Mouse (Mus musculus): ENCODE measurements around the gene Mrps7. TPM values are rescaled to one million over a fixed set of nuclear protein-coding genes. Genes with fewer than 3 reads are reported as not detected.

Mrps7 gene
- polyA plus RNA-seq, 2 experiments: 47.4 to 86.6 TPM

- H3K4me1 ChIP-seq (ENCODE audit: control insufficient read depth, insufficient read depth, low read length): no peaks in the 10 kb centered on the region
- H3K9me3 ChIP-seq (ENCODE audit: control insufficient read depth, low read length): no peaks in the 10 kb centered on the region
- ATAC-seq (ENCODE audit: low FRiP score, low read depth) (no peak), DNase-seq (ENCODE audit: low spot score) (no peak)
- H3K27ac ChIP-seq (replicated peaks; ENCODE audit: low read depth, low read length): no peak overlapping the region
- no peak overlapping the region for H3K9ac ChIP-seq (ENCODE audit: low read depth, low read length, severe bottlenecking)
- no peaks in the 10 kb centered on the region for H3K27me3 ChIP-seq (ENCODE audit: control insufficient read depth, insufficient read depth, low read length)
- no peak overlapping the region for H3K4me2 ChIP-seq (replicated peaks; ENCODE audit: low read depth, low read length, severe bottlenecking)
- H3K36me3 ChIP-seq (ENCODE audit: control insufficient read depth, insufficient read depth, low read length): peaks cover 8% of the 10 kb centered on the region; the same call in 1 of the 2 replicates
- H3K4me3 ChIP-seq (replicated peaks; ENCODE audit: low read length): no peak overlapping the region
- WGBS: 88% methylated on average over 3 of the region's 4 CpGs
- no peak for TF ChIP-seq POLR2A (IDR thresholded peaks at IDR 0.05; ENCODE audit: borderline replicate concordance, extremely low read depth, insufficient read depth, insufficient read length)
Measured at GRCm38 (mm10) chr11:115640311-115640828, 36.6 kb downstream of the Mrps7 start.

DNA sequence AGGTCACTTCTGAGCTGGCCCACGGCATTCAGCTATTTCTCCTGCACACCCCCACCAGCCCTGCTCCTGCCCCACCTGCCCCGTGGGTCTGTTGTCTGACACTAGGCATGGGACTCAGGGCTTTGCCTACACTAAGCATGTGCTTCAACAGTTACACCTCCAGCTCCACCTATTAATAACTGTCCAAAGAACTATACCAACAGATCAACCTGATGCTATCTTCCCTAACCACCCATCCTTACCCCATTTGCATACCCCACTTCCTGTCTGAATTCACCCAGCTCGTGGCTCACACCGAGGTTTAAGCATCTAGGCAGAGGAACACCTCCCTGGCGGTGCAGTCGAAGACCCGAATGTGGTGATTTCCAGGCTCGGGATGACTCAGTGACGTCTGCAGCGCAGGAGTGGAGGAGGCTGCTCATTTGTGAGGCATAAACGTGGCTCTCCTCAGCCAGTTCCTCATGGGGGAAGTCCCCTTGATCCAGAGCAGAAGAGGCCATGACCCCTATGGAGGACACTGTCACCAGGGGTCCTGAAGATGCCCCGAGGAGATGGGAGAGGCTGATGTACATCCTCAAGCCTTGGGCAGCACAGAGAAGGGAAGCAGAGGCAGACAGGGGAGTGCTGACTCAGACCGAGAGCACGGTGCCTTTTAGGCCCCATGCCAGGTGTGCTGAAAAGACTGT, 37.4 kb downstream of the Mrps7 start:
- H3K27me3 ChIP-seq (ENCODE audit: control insufficient read depth, insufficient read depth, low read length): no peaks in the 10 kb centered on the region
- WGBS: 46% methylated on average over 14 of the region's 14 CpGs
- H3K4me1 ChIP-seq (ENCODE audit: control insufficient read depth, insufficient read depth, low read length): no peaks in the 10 kb centered on the region
- no peak overlapping the region for H3K4me3 ChIP-seq (replicated peaks; ENCODE audit: low read length)
- no peaks in the 10 kb centered on the region for H3K9me3 ChIP-seq (ENCODE audit: control insufficient read depth, low read length)
- TF ChIP-seq POLR2A (IDR thresholded peaks at IDR 0.05; ENCODE audit: borderline replicate concordance, extremely low read depth, insufficient read depth, insufficient read length): no peak
- no peak overlapping the region for H3K4me2 ChIP-seq (replicated peaks; ENCODE audit: low read depth, low read length, severe bottlenecking)
- no peak overlapping the region for H3K27ac ChIP-seq (replicated peaks; ENCODE audit: low read depth, low read length)
- ATAC-seq (ENCODE audit: low FRiP score, low read depth) (no peak; the same call in 1 of the 2 replicates), DNase-seq (ENCODE audit: low spot score) (no peak)
- H3K9ac ChIP-seq (ENCODE audit: low read depth, low read length, severe bottlenecking): peak overlapping the region; percentile 28; the same call in 1 of the 2 replicates
- H3K36me3 ChIP-seq (ENCODE audit: control insufficient read depth, insufficient read depth, low read length): peaks cover 8% of the 10 kb centered on the region

DNA sequence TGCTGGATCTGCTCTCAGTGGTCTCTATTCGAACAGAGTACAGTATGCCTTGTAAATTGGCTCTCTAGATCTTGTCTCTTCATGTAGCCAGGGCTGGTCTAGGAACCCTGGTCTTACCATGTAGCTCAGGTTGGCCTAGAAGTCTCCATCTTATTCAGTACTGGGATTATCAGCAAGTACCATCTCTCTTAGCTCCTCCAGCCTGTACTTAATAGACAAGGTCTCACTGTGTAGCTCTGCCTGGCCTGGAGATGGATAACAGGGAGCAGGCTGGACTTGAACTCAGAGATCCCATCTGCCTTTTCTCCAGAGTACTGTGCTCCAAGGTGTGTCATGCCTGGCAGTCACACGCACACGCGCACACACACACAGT, 37.9 kb downstream of the Mrps7 start:
- DNase-seq (ENCODE audit: low spot score): no peak
- Histone ChIP-seq H3K4me2 (replicated peaks; ENCODE audit: low read depth, low read length, severe bottlenecking) (no peak overlapping the region), H3K36me3 (ENCODE audit: control insufficient read depth, insufficient read depth, low read length) (peaks cover 12% of the 10 kb centered on the region), H3K4me1 (ENCODE audit: control insufficient read depth, insufficient read depth, low read length) (no peaks in the 10 kb centered on the region), H3K4me3 (replicated peaks; ENCODE audit: low read length) (no peak overlapping the region), H3K9me3 (ENCODE audit: control insufficient read depth, low read length) (no peaks in the 10 kb centered on the region), H3K27ac (replicated peaks; ENCODE audit: low read depth, low read length) (no peak overlapping the region), H3K9ac (ENCODE audit: low read depth, low read length, severe bottlenecking) (peak overlapping the region; percentile 28; the same call in 1 of the 2 replicates), H3K27me3 (ENCODE audit: control insufficient read depth, insufficient read depth, low read length) (no peaks in the 10 kb centered on the region)
- no peak for ATAC-seq (ENCODE audit: low FRiP score, low read depth)
- TF ChIP-seq POLR2A (IDR thresholded peaks at IDR 0.05; ENCODE audit: borderline replicate concordance, extremely low read depth, insufficient read depth, insufficient read length): no peak
- 88% methylated on average over 4 of the region's 4 CpGs for WGBS

DNA sequence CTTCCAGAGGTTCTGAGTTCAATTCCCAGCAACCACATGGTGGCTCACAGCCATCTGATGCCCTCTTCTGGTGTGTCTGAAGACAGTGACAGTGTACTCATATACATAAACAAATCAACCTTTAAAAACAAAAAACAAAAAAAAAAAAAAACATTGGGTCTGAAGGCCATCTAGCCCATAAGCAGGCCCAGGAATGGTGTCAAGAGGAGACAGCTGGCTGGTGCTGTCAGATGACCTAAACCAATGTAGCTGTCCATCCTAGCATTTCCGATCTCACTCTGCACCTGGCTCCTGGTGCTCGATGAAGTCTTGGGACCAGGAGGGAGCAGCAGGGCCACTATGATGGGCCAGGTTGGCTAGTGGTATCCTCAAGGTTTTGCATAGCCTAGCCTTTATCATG, 39.0 kb downstream of the Mrps7 start:
- H3K9ac ChIP-seq (ENCODE audit: low read depth, low read length, severe bottlenecking): no peak overlapping the region
- H3K9me3 ChIP-seq (ENCODE audit: control insufficient read depth, low read length): no peaks in the 10 kb centered on the region
- H3K4me3 ChIP-seq (replicated peaks; ENCODE audit: low read length): no peak overlapping the region
- H3K27ac ChIP-seq (replicated peaks; ENCODE audit: low read depth, low read length): no peak overlapping the region
- H3K36me3 ChIP-seq (ENCODE audit: control insufficient read depth, insufficient read depth, low read length): peaks cover 15% of the 10 kb centered on the region
- ATAC-seq (ENCODE audit: low FRiP score, low read depth): no peak
- H3K27me3 ChIP-seq (ENCODE audit: control insufficient read depth, insufficient read depth, low read length): no peaks in the 10 kb centered on the region
- WGBS: 86% methylated on average over 2 of the region's 2 CpGs
- no peaks in the 10 kb centered on the region for H3K4me1 ChIP-seq (ENCODE audit: control insufficient read depth, insufficient read depth, low read length)
- TF ChIP-seq POLR2A (IDR thresholded peaks at IDR 0.05; ENCODE audit: borderline replicate concordance, extremely low read depth, insufficient read depth, insufficient read length): no peak
- H3K4me2 ChIP-seq (replicated peaks; ENCODE audit: low read depth, low read length, severe bottlenecking): no peak overlapping the region
- no peak for DNase-seq (ENCODE audit: low spot score)

- H3K9me3 ChIP-seq (ENCODE audit: control insufficient read depth, low read length): no peaks in the 10 kb centered on the region
- no peak overlapping the region for H3K4me3 ChIP-seq (replicated peaks; ENCODE audit: low read length)
- ATAC-seq (ENCODE audit: low FRiP score, low read depth): no peak
- no peak for TF ChIP-seq POLR2A (IDR thresholded peaks at IDR 0.05; ENCODE audit: borderline replicate concordance, extremely low read depth, insufficient read depth, insufficient read length)
- 72% methylated on average over 10 of the region's 10 CpGs for WGBS
- no peak overlapping the region for H3K4me2 ChIP-seq (replicated peaks; ENCODE audit: low read depth, low read length, severe bottlenecking)
- H3K36me3 ChIP-seq (ENCODE audit: control insufficient read depth, insufficient read depth, low read length): peaks cover 21% of the 10 kb centered on the region
- DNase-seq (ENCODE audit: low spot score): no peak
- no peak overlapping the region for H3K9ac ChIP-seq (ENCODE audit: low read depth, low read length, severe bottlenecking)
- no peaks in the 10 kb centered on the region for H3K4me1 ChIP-seq (ENCODE audit: control insufficient read depth, insufficient read depth, low read length)
- no peak overlapping the region for H3K27ac ChIP-seq (replicated peaks; ENCODE audit: low read depth, low read length)
- H3K27me3 ChIP-seq (ENCODE audit: control insufficient read depth, insufficient read depth, low read length): no peaks in the 10 kb centered on the region
Measured at GRCm38 (mm10) chr11:115643265-115643664, 39.5 kb downstream of the Mrps7 start.

Data from limb, embryonic 14.5 days (tissue).